Mouse (Mus musculus): ENCODE measurements around the gene Morc4.

GRCm38 (mm10) chrX:139805918-139806317 is 65.6 kb downstream of the Morc4 start:
- TF ChIP-seq CTCF (IDR thresholded peaks at IDR 0.05; ENCODE audit: borderline replicate concordance, insufficient read depth, low read length) (no peak), POLR2A (IDR thresholded peaks at IDR 0.05; ENCODE audit: low read depth, low read length) (no peak)
